Mouse (Mus musculus): Measurements from ENCODE around the gene Ppp2r3c.
"Not testable (repeated sequence)": the region's sequence is repeated elsewhere in the genome, so short reads cannot be mapped to it uniquely, and the experiment has no call there.

DNA sequence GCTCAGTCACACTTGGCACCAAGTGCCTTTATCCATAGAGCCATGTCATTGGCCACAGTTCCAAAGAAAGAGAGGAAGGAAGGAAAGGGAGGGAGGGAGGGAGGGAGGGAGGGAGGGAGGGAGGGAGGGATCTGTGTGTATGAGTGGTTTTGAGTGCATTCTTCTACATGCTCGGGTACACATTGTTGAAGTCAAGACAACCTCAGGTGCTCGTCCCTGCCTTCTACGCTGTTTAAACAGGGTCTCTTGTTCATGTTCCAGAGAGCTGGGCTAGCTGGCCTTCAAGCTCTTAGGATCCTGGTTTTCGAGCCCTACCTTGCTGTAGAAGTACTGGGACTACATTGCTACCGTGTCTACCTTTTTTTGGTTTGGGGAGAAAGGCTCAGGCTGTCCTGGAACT, 39.4 kb downstream of the Ppp2r3c start:
- TF ChIP-seq CTCF (IDR thresholded peaks at IDR 0.05); EP300 (IDR thresholded peaks at IDR 0.05; ENCODE audit: insufficient read depth, low read depth, low read length); POLR2A (IDR thresholded peaks at IDR 0.05; ENCODE audit: insufficient read depth, low read depth, low read length): not testable (repeated sequence)
